Mouse (Mus musculus) kidney, embryonic 16.5 days (tissue): ENCODE measurements around the gene Adam22. TPM values are rescaled to one million over a fixed set of nuclear protein-coding genes. Genes with fewer than 3 reads are reported as not detected.

Source experiments
- ATAC-seq: fragments of 200-750 bp; cut with Nextera tagmentation; 2 replicates; pipeline ENCODE4 v1.8.0; 2017; ENCODE audit warnings: moderate TSS enrichment; ENCODE audit not compliant: low FRiP score, low TSS enrichment
- H3K27ac ChIP-seq: fragments of 300-500 bp; sonication (generic); 2 replicates; pipeline ENCODE4 v1.5.1; 2014; ENCODE audit warnings: low read length
- H3K27me3 ChIP-seq: fragments of 300-500 bp; sonication (generic); 2 replicates; pipeline ENCODE4 v1.6.1; 2014; ENCODE audit warnings: low read length, control low read depth, mixed read lengths; ENCODE audit not compliant: insufficient read depth
- H3K36me3 ChIP-seq: fragments of 300-500 bp; sonication (generic); 2 replicates; pipeline ENCODE4 v1.6.1; 2014; ENCODE audit warnings: low read length, control low read depth, mixed read lengths; ENCODE audit not compliant: insufficient read depth
- H3K4me1 ChIP-seq: fragments of 300-500 bp; sonication (generic); 2 replicates; pipeline ENCODE4 v1.6.1; 2014; ENCODE audit warnings: low read length, control low read depth, mixed read lengths; ENCODE audit not compliant: insufficient read depth
- H3K4me2 ChIP-seq: fragments of 300-500 bp; sonication (generic); replicated peaks from 2 replicates; pipeline ENCODE4 v1.6.1; 2014; ENCODE audit warnings: low read depth, low read length
- H3K4me3 ChIP-seq: fragments of 300-500 bp; sonication (generic); 2 replicates; pipeline ENCODE4 v1.5.1; 2014; ENCODE audit warnings: mild to moderate bottlenecking, low read length
- H3K9ac ChIP-seq: fragments of 300-500 bp; sonication (generic); replicated peaks from 2 replicates; pipeline ENCODE4 v1.6.1; 2014; ENCODE audit warnings: low read length
- H3K9me3 ChIP-seq: fragments of 300-500 bp; sonication (generic); 2 replicates; pipeline ENCODE4 v1.6.1; 2016; ENCODE audit warnings: low read length, control low read depth
- WGBS: fragments of 180-500 bp; shearing (Covaris S2); extraction: QIAGEN DNeasy Blood & Tissue Kit; methylation state at CpG from one replicate; pipeline ENCODE4 v1.1.7; 2014; 5-methylcytosine and 5-hydroxymethylcytosine counted together
- polyA plus RNA-seq: library from polyadenylated mRNA; unstranded; fragments of >200 nt; fragmentation: Nextera tagmentation; extraction: Ambion mirVana; gene quantifications from 2 replicates; pipeline ENCODE4 v1.2.1, GENCODE M21; 2015

Adam22 gene
- polyA plus RNA-seq, 1 experiment from 2014 or later = 9.0 TPM

- Histone ChIP-seq H3K27ac (no peak overlapping the region), H3K9ac (no peak overlapping the region), H3K4me3 (no peak overlapping the region), H3K4me1 (no peaks in the 10 kb centered on the region), H3K4me2 (no peak overlapping the region), H3K27me3 (no peaks in the 10 kb centered on the region), H3K36me3 (no peaks in the 10 kb centered on the region), H3K9me3 (no peaks in the 10 kb centered on the region)
- WGBS = 73% methylated on average over 1 of the region's 1 CpGs
- ATAC-seq = no peak
Measured at GRCm38 (mm10) chr5:8276141-8276540, 91.8 kb downstream of the Adam22 start.

DNA sequence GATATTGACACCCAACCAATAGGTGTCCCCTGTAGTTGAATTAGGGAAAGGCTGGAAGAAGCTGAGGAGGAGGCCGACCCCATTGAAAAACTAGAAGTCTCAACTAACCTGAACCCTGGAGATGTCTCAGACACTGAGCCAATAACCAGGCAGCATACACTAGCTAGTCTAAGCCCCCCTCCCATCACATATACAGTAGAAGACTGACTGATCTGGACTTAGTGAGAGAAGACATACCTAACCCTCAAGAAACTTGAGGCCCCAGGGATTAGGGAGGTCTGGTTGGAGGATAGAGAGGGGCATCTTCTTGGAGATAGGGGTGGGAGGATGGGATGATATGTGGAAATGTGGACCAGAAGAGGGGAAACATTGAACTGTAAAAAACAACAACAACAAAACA is 110.6 kb downstream of the Adam22 start:
- ATAC-seq = no peak
- H3K27me3 ChIP-seq = no peaks in the 10 kb centered on the region
- no peak overlapping the region for H3K9ac ChIP-seq
- H3K36me3 ChIP-seq = no peaks in the 10 kb centered on the region
- no peak overlapping the region for H3K27ac ChIP-seq
- no peaks in the 10 kb centered on the region for H3K4me1 ChIP-seq
- H3K4me2 ChIP-seq = no peak overlapping the region
- WGBS = 92% methylated on average over 1 of the region's 1 CpGs
- no peaks in the 10 kb centered on the region for H3K9me3 ChIP-seq
- no peak overlapping the region for H3K4me3 ChIP-seq

DNA sequence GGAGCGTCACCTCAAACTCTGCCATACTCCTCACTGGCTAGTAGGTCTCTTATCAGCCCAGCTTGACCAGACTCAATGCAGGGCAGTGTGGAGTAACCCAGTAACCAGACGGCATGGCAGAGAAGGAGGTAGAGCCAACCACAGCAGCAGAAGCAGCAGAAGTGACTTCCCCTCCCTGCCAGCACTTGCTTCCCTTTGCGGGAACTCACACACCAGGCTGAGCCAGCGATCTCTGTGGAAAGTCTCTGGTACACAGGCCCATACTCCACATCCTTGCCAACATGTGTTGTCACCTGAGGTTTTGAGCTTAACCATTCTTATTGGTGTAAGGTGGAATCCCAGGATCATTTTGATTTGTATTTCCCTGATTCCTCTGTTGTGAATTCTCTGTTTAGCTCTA is 111.5 kb downstream of the Adam22 start:
- Histone ChIP-seq H3K4me2 (no peak overlapping the region), H3K27me3 (no peaks in the 10 kb centered on the region), H3K27ac (no peak overlapping the region), H3K4me3 (no peak overlapping the region), H3K4me1 (no peaks in the 10 kb centered on the region), H3K9me3 (no peaks in the 10 kb centered on the region), H3K9ac (no peak overlapping the region), H3K36me3 (no peaks in the 10 kb centered on the region)
- 95% methylated on average over 4 of the region's 4 CpGs for WGBS
- ATAC-seq = no peak

DNA sequence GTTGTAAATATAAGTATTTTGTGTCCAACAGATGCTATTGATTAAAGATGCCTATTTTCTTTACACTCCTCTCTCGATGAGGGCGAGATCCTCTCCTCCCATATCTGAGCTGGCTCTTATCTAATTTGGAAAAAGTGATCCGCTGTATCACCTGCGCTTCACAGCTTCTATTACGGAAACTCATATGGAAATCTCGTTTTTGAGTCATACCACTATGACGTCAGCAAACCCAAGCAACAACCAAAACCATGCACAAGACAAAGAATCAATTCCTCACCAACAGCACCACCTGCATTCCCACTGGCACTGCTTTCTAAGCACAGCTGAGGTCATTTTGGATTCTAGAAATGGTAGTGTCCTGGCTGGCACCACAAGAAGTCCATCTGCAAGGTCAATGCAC is 123.3 kb downstream of the Adam22 start:
- H3K9me3 ChIP-seq = no peaks in the 10 kb centered on the region
- no peak overlapping the region for H3K4me2 ChIP-seq
- H3K27ac ChIP-seq = no peak overlapping the region
- no peaks in the 10 kb centered on the region for H3K27me3 ChIP-seq
- no peak overlapping the region for H3K4me3 ChIP-seq
- no peak overlapping the region for H3K9ac ChIP-seq
- no peaks in the 10 kb centered on the region for H3K36me3 ChIP-seq
- 93% methylated on average over 7 of the region's 7 CpGs for WGBS
- H3K4me1 ChIP-seq = no peaks in the 10 kb centered on the region
- no peak for ATAC-seq

- 59% methylated on average over 4 of the region's 4 CpGs for WGBS
- Histone ChIP-seq H3K27me3 (no peaks in the 10 kb centered on the region), H3K27ac (no peak overlapping the region), H3K4me2 (no peak overlapping the region), H3K9me3 (no peaks in the 10 kb centered on the region), H3K9ac (no peak overlapping the region), H3K4me3 (no peak overlapping the region), H3K4me1 (no peaks in the 10 kb centered on the region), H3K36me3 (no peaks in the 10 kb centered on the region)
- ATAC-seq = peak; percentile 49; the same call in 1 of the 2 replicates
Measured at GRCm38 (mm10) chr5:8243064-8243615, 124.8 kb downstream of the Adam22 start.

DNA sequence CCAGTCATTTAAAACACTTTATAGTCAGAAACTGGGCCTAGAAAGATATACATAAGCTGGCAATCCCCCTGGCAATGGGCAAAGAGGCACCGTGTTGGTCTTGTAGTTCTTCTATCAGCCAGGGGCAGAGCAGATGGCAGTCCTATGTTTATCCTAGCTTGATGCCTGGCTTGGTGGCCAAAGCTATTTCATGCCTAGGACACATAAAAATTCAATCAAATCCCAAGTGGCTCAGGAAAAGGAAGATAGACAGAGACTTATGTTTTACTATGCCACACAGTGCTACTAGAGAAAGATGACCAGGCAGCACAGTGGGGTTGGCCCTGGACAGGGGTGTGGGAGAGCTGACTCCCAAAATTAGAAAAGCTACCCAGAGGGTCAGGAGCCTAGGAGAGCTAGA is 125.3 kb downstream of the Adam22 start:
- Histone ChIP-seq H3K9ac (no peak overlapping the region), H3K27ac (no peak overlapping the region), H3K27me3 (no peaks in the 10 kb centered on the region), H3K36me3 (no peaks in the 10 kb centered on the region), H3K4me2 (no peak overlapping the region), H3K4me1 (no peaks in the 10 kb centered on the region), H3K4me3 (no peak overlapping the region), H3K9me3 (no peaks in the 10 kb centered on the region)
- ATAC-seq = no peak
- WGBS = 83% methylated on average over 1 of the region's 1 CpGs

GRCm38 (mm10) chr5:8227073-8227472 is 140.9 kb downstream of the Adam22 start:
- Histone ChIP-seq H3K27me3 (no peaks in the 10 kb centered on the region), H3K27ac (no peak overlapping the region), H3K36me3 (no peaks in the 10 kb centered on the region), H3K4me1 (no peaks in the 10 kb centered on the region), H3K9me3 (no peaks in the 10 kb centered on the region), H3K4me3 (no peak overlapping the region), H3K9ac (no peak overlapping the region), H3K4me2 (no peak overlapping the region)
- 82% methylated on average over 1 of the region's 1 CpGs for WGBS
- ATAC-seq = no peak

GRCm38 (mm10) chr5:8224321-8224705 is 143.6 kb downstream of the Adam22 start:
- H3K27me3 ChIP-seq = no peaks in the 10 kb centered on the region
- H3K4me1 ChIP-seq = no peaks in the 10 kb centered on the region
- no peak overlapping the region for H3K4me2 ChIP-seq
- no peak overlapping the region for H3K4me3 ChIP-seq
- WGBS = 79% methylated on average over 4 of the region's 4 CpGs
- no peaks in the 10 kb centered on the region for H3K36me3 ChIP-seq
- ATAC-seq = no peak
- H3K27ac ChIP-seq = no peak overlapping the region
- no peaks in the 10 kb centered on the region for H3K9me3 ChIP-seq
- H3K9ac ChIP-seq = no peak overlapping the region

GRCm38 (mm10) chr5:8223597-8224320 is 144.2 kb downstream of the Adam22 start:
- 84% methylated on average over 8 of the region's 8 CpGs for WGBS
- Histone ChIP-seq H3K27ac (no peak overlapping the region), H3K9ac (no peak overlapping the region), H3K9me3 (no peaks in the 10 kb centered on the region), H3K36me3 (no peaks in the 10 kb centered on the region), H3K27me3 (no peaks in the 10 kb centered on the region), H3K4me2 (no peak overlapping the region), H3K4me3 (no peak overlapping the region), H3K4me1 (no peaks in the 10 kb centered on the region)
- no peak for ATAC-seq

DNA sequence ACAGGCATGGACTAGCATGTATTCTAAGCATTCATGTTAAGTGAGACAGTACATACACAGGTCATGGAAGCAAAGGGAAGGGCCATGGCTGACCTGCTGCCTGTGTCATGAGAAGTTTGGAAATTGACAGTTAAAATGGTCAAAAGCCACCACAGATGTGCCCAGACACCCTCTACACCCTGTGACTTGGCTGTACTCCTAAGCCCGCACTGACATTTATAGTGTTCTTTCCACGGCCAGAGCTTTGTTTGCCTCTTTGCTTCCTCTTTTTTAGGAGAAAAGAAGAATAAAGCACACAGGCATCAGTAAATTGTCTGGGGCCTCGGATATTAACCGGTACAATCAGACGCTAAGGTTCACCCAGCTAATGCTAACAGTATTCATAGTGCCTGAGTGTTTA is 146.3 kb downstream of the Adam22 start:
- Histone ChIP-seq H3K9ac (no peak overlapping the region), H3K36me3 (no peaks in the 10 kb centered on the region), H3K27ac (no peak overlapping the region), H3K4me1 (no peaks in the 10 kb centered on the region), H3K4me2 (no peak overlapping the region), H3K4me3 (no peak overlapping the region), H3K9me3 (no peaks in the 10 kb centered on the region), H3K27me3 (no peaks in the 10 kb centered on the region)
- ATAC-seq = no peak
- 80% methylated on average over 5 of the region's 5 CpGs for WGBS
